In the genomic region with DNA sequence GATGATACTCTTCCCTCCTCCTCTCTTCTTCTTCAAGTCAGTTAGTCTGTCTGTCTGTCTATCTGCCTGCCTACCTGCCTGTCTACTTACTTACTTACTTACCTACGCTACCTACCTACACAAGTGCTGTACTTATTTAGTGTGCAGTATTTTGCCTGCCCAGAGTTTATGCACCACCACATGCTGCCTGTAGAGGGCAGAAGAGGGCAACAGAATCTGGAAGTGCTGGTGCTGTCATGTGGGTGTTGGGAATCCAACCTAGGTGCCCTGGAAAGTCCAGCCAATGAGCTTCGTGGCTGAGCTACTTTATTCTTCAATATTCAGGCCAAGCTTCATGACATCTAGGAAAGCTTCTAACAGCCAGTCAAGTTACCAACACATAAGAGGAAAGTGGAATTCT, we compare ENCODE assay signal across 9 mouse cellular contexts. TPM values are rescaled to one million over a fixed set of nuclear protein-coding genes. Genes with fewer than 3 reads are reported as not detected.
A peak's percentile ranks its signal among the peaks of the same experiment; 100 is the strongest.
DNase-seq lines count a peak whose midpoint lies in the region; ATAC-seq lines count a peak whose summit lies in the region.
"Had no signal": no experiment of that assay in that cellular context is flagged by ENCODE, and none has a peak within 500 bp of the region (broad histone marks: within the 10 kb centered on the region; RNA-seq: fewer than 3 reads in every experiment).

No protein-coding gene starts in this region.

- ATAC-seq in forebrain, embryonic 16.5 days: no peak
- ATAC-seq in erythroid progenitor cell, adult 5-6 weeks (replicated peaks; ENCODE audit: low FRiP score, poor library complexity, severe bottlenecking): peak; percentile 76
- no peak for ATAC-seq in limb, embryonic 11.5 days (ENCODE audit: insufficient number of reproducible peaks, low FRiP score, low TSS enrichment, low read depth)
- peak; percentile 86 for ATAC-seq in neutrophil, adult 5-6 weeks (ENCODE audit: extremely low read depth, insufficient number of reproducible peaks, low FRiP score, poor library complexity, severe bottlenecking)

- no peak overlapping the region for H3K4me3 ChIP-seq in forebrain, embryonic 10.5 days
- H3K4me3 ChIP-seq in forebrain, embryonic 16.5 days (replicated peaks; ENCODE audit: low read length): no peak overlapping the region
- H3K4me3 ChIP-seq in limb, embryonic 11.5 days (ENCODE audit: low read depth, low read length): no peak overlapping the region

- no peak overlapping the region for H3K4me2 ChIP-seq in forebrain, embryonic 16.5 days (ENCODE audit: low read length)
- no peak overlapping the region for H3K4me2 ChIP-seq in limb, embryonic 11.5 days (ENCODE audit: low read depth, severe bottlenecking)

- WGBS in forebrain, embryonic 10.5 days: 84% methylated on average over 2 of the region's 2 CpGs
- WGBS in forebrain, embryonic 16.5 days: 70% methylated on average over 2 of the region's 2 CpGs
- WGBS in limb, embryonic 11.5 days: 90% methylated on average over 2 of the region's 2 CpGs

- DNase-seq in forebrain, embryonic 10.5 days (ENCODE audit: extremely low spot score, low spot score): peak; percentile 38
- peak; percentile 29 for DNase-seq in urinary bladder, postnatal 25 days (ENCODE audit: low spot score)
- no peak for DNase-seq in urinary bladder, postnatal 10 days (ENCODE audit: low spot score)
- peak; percentile 65 for DNase-seq in limb, embryonic 11.5 days (ENCODE audit: low spot score)
- DNase-seq in frontal cortex, postnatal 10 days (ENCODE audit: low spot score in 2 of 2): no peak

- no peaks in the 10 kb centered on the region for H3K4me1 ChIP-seq in forebrain, embryonic 10.5 days
- no peaks in the 10 kb centered on the region for H3K4me1 ChIP-seq in forebrain, embryonic 16.5 days (replicated peaks; ENCODE audit: control insufficient read depth, insufficient read depth, low read length)
- no peaks in the 10 kb centered on the region for H3K4me1 ChIP-seq in limb, embryonic 11.5 days (ENCODE audit: control insufficient read depth, insufficient read depth, low read length)

- H3K27ac ChIP-seq in forebrain, embryonic 10.5 days: no peak overlapping the region
- no peak overlapping the region for H3K27ac ChIP-seq in forebrain, embryonic 16.5 days (ENCODE audit: low read length)
- H3K27ac ChIP-seq in limb, embryonic 11.5 days (replicated peaks; ENCODE audit: low read depth, low read length): no peak overlapping the region

- peaks cover 93% of the 10 kb centered on the region for H3K36me3 ChIP-seq in forebrain, embryonic 10.5 days (replicated peaks)
- H3K36me3 ChIP-seq in forebrain, embryonic 16.5 days (ENCODE audit: control insufficient read depth, insufficient read depth): peaks cover 17% of the 10 kb centered on the region
- peaks cover 16% of the 10 kb centered on the region for H3K36me3 ChIP-seq in limb, embryonic 11.5 days (ENCODE audit: control insufficient read depth, insufficient read depth, low read length)

- no peaks in the 10 kb centered on the region for H3K9me3 ChIP-seq in forebrain, embryonic 10.5 days
- H3K9me3 ChIP-seq in forebrain, embryonic 16.5 days (ENCODE audit: control insufficient read depth, low read length): no peaks in the 10 kb centered on the region
- no peaks in the 10 kb centered on the region; the same call in 1 of the 2 replicates for H3K9me3 ChIP-seq in limb, embryonic 11.5 days (ENCODE audit: control insufficient read depth, low read length)

- no peaks in the 10 kb centered on the region for H3K27me3 ChIP-seq in forebrain, embryonic 10.5 days (ENCODE audit: poor library complexity, severe bottlenecking)
- no peaks in the 10 kb centered on the region for H3K27me3 ChIP-seq in forebrain, embryonic 16.5 days (replicated peaks; ENCODE audit: control insufficient read depth, insufficient read depth, low read length)
- H3K27me3 ChIP-seq in limb, embryonic 11.5 days (ENCODE audit: control insufficient read depth, insufficient read depth, low read length): no peaks in the 10 kb centered on the region

- H3K9ac ChIP-seq in forebrain, embryonic 16.5 days (replicated peaks; ENCODE audit: low read depth, low read length): no peak overlapping the region
- no peak overlapping the region for H3K9ac ChIP-seq in limb, embryonic 11.5 days (ENCODE audit: low read length)

RNA-seq across cellular contexts. Expression of a gene that starts 12.3 kb away (rescaled TPM):
- 821 and 974 TPM in 2 replicates for polyA plus RNA-seq in forebrain, embryonic 10.5 days (2016; fragmentation: Nextera tagmentation; extraction: Ambion mirVana)
- polyA plus RNA-seq in forebrain, embryonic 16.5 days (2015; fragmentation: Nextera tagmentation; extraction: Ambion mirVana): 387 and 442 TPM in 2 replicates
- 168 and 188 TPM in 2 replicates for total RNA-seq in erythroid progenitor cell, adult 5-6 weeks (2015; ENCODE audit: low replicate concordance)
- 512 and 550 TPM in 2 replicates for total RNA-seq in erythroid progenitor cell, adult 5-6 weeks (2017; ENCODE audit: low replicate concordance)
- 886 and 955 TPM in 2 replicates for polyA plus RNA-seq in limb, embryonic 11.5 days (2014; fragmentation: Nextera tagmentation; extraction: Ambion mirVana)
- 603 and 618 TPM in 2 replicates for total RNA-seq in neutrophil, adult 5-6 weeks (2017)

RNA-seq across cellular contexts. Expression of a gene that starts 15.6 kb away (rescaled TPM):
- 40.2 and 47.0 TPM in 2 replicates for polyA plus RNA-seq in forebrain, embryonic 10.5 days (2016; fragmentation: Nextera tagmentation; extraction: Ambion mirVana)
- 29.9 and 30.8 TPM in 2 replicates for polyA plus RNA-seq in forebrain, embryonic 16.5 days (2015; fragmentation: Nextera tagmentation; extraction: Ambion mirVana)
- 1.3 and 9.0 TPM in 2 replicates for total RNA-seq in erythroid progenitor cell, adult 5-6 weeks (2015; ENCODE audit: low replicate concordance)
- 1.5 and 4.7 TPM in 2 replicates for total RNA-seq in erythroid progenitor cell, adult 5-6 weeks (2017; ENCODE audit: low replicate concordance)
- polyA plus RNA-seq in limb, embryonic 11.5 days (2014; fragmentation: Nextera tagmentation; extraction: Ambion mirVana): 34.9 and 40.5 TPM in 2 replicates
- 9.7 and 16.6 TPM in 2 replicates for total RNA-seq in neutrophil, adult 5-6 weeks (2017)

RNA-seq across cellular contexts. Expression of a gene that starts 29.1 kb away (rescaled TPM):
- 89.4 and 94.9 TPM in 2 replicates for polyA plus RNA-seq in forebrain, embryonic 10.5 days (2016; fragmentation: Nextera tagmentation; extraction: Ambion mirVana)
- 126 and 135 TPM in 2 replicates for polyA plus RNA-seq in forebrain, embryonic 16.5 days (2015; fragmentation: Nextera tagmentation; extraction: Ambion mirVana)
- total RNA-seq in erythroid progenitor cell, adult 5-6 weeks (2015; ENCODE audit: low replicate concordance): 106 and 118 TPM in 2 replicates
- total RNA-seq in erythroid progenitor cell, adult 5-6 weeks (2017; ENCODE audit: low replicate concordance): 198 and 392 TPM in 2 replicates
- 93.2 and 102 TPM in 2 replicates for polyA plus RNA-seq in limb, embryonic 11.5 days (2014; fragmentation: Nextera tagmentation; extraction: Ambion mirVana)
- total RNA-seq in neutrophil, adult 5-6 weeks (2017): 118 and 132 TPM in 2 replicates

RNA-seq across cellular contexts. Expression of a gene that starts 42.0 kb away (rescaled TPM):
- 78.7 and 80.9 TPM in 2 replicates for polyA plus RNA-seq in forebrain, embryonic 10.5 days (2016; fragmentation: Nextera tagmentation; extraction: Ambion mirVana)
- polyA plus RNA-seq in forebrain, embryonic 16.5 days (2015; fragmentation: Nextera tagmentation; extraction: Ambion mirVana): 114 and 122 TPM in 2 replicates
- total RNA-seq in erythroid progenitor cell, adult 5-6 weeks (2015; ENCODE audit: low replicate concordance): 92.6 and 93.5 TPM in 2 replicates
- 95.5 and 121 TPM in 2 replicates for total RNA-seq in erythroid progenitor cell, adult 5-6 weeks (2017; ENCODE audit: low replicate concordance)
- polyA plus RNA-seq in limb, embryonic 11.5 days (2014; fragmentation: Nextera tagmentation; extraction: Ambion mirVana): 67.1 and 74.3 TPM in 2 replicates
- 94.5 and 100 TPM in 2 replicates for total RNA-seq in neutrophil, adult 5-6 weeks (2017)

RNA-seq across cellular contexts. Expression of a gene that starts 48.7 kb away (rescaled TPM):
- not detected in 2 replicates for polyA plus RNA-seq in forebrain, embryonic 10.5 days (2016; fragmentation: Nextera tagmentation; extraction: Ambion mirVana)
- polyA plus RNA-seq in forebrain, embryonic 16.5 days (2015; fragmentation: Nextera tagmentation; extraction: Ambion mirVana): not detected in 2 replicates
- 1.3 TPM in 1 of 2 replicates, not detected in the other for total RNA-seq in erythroid progenitor cell, adult 5-6 weeks (2015; ENCODE audit: low replicate concordance)
- total RNA-seq in erythroid progenitor cell, adult 5-6 weeks (2017; ENCODE audit: low replicate concordance): not detected in 2 replicates
- polyA plus RNA-seq in limb, embryonic 11.5 days (2014; fragmentation: Nextera tagmentation; extraction: Ambion mirVana): not detected in 2 replicates
- total RNA-seq in neutrophil, adult 5-6 weeks (2017): not detected in 2 replicates
- total RNA-seq: layer of hippocampus, postnatal 10 days had no signal

Comparison
In these comparisons a context has a peak if more than half of its experiments do, and no peak if none do; other contexts are left out.
1. DNase-seq: peak in forebrain, embryonic 10.5 days (single experiment), urinary bladder, postnatal 25 days (single experiment) and limb, embryonic 11.5 days (single experiment); none in urinary bladder, postnatal 10 days (single experiment) and frontal cortex, postnatal 10 days (0 of 2).
2. ATAC-seq: peak in erythroid progenitor cell, adult 5-6 weeks (single experiment) and neutrophil, adult 5-6 weeks (single experiment); none in forebrain, embryonic 16.5 days (single experiment) and limb, embryonic 11.5 days (single experiment).